Mouse (Mus musculus): ENCODE data around the gene Ppp1r26. TPM values are rescaled to one million over a fixed set of nuclear protein-coding genes. Genes with fewer than 3 reads are reported as not detected.

The Ppp1r26 gene
- 12.5 and 15.5 TPM in 2 replicates for polyA plus RNA-seq (2014; fragmentation: Nextera tagmentation; extraction: Ambion mirVana)

DNA sequence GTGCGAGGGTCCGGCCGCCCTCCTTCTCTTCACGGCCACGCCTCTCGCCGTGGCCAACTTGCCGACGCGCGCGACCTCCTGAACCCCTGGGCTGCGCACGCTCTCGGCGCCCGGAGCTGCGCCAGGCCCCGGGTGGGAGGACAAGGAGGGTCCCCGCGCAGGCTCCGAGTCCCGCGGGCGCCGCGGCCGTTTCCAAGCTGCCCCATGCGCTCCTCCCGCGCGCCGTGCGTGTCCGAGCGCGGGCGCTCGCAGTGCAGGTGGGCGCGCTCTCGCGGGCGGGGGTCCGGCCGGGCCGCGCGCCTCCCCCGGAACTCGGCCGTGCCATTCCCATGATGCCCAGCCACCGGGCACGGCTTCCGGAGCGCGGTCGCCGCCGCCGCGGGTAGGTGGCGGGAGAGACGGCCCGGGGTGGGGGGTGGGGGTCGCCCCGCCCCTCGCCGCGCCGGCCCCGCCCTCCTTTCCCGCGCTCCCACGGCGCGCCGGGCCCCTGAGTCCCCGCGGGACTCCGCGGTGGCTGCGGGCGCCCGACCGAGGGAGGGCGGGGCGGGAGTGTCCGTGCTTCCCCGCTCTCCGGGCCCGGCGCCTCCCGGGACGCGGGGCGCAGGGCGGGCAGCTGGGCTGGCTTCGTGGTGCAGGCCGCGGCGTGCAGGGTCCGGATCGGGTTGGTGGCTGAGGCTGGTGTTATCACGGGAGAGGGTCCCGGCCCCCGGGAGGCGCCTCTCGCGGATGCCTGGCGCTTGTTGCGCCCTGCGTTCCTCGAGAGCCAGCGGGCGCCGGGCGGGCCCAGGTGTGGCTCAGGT is at the start of gene Ppp1r26:
Gene Ppp1r26, plus strand, starts transcription at position 286 of the 800 bp plus-strand sequence.
- H3K9me3 ChIP-seq (ENCODE audit: control insufficient read depth, low read length) = no peaks in the 10 kb centered on the region
- H3K4me2 ChIP-seq (ENCODE audit: low read length) = peak within 1 kb of the TSS; percentile 91
- WGBS = under 1% methylated on average over 111 of the region's 118 CpGs
- peak within 1 kb of the TSS; percentile 82 for H3K27ac ChIP-seq (replicated peaks; ENCODE audit: low read depth, low read length)
- peak within 1 kb of the TSS; percentile 80 for H3K4me3 ChIP-seq (replicated peaks; ENCODE audit: low read depth, low read length)
- no peaks in the 10 kb centered on the region for H3K27me3 ChIP-seq (ENCODE audit: control insufficient read depth, insufficient read depth, low read length)
- peak; percentile 83 for DNase-seq
- H3K36me3 ChIP-seq (ENCODE audit: control insufficient read depth, insufficient read depth, low read length) = peaks cover 24% of the 10 kb centered on the region
- H3K9ac ChIP-seq (replicated peaks; ENCODE audit: low read length) = peak within 1 kb of the TSS; percentile 87
- peak; percentile 64 for ATAC-seq (ENCODE audit: low FRiP score, low TSS enrichment)
- peaks cover 13% of the 10 kb centered on the region for H3K4me1 ChIP-seq (ENCODE audit: control insufficient read depth, insufficient read depth, low read length)

DNA sequence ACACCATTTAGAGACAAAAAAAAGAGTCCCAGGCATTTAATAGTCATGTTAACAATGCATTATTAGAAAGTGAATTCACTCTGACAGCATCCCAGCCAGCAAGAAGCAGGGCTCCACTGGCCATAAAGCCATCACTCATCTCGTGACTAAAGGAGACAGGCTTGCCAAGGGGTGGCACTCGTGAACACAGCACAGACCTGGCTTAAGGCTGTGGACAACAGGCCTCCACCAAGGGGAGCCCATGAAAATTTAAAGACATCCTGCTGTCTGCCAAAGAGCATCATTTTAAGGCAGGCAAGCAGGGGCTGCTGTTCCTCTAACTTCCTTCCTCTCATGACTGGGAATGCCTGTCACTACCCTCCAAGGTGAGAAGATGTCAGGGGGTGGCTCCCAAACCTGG is 49.7 kb upstream of the Ppp1r26 start:
- Histone ChIP-seq H3K36me3 (ENCODE audit: control insufficient read depth, insufficient read depth, low read length) (no peaks in the 10 kb centered on the region), H3K27me3 (ENCODE audit: control insufficient read depth, insufficient read depth, low read length) (no peaks in the 10 kb centered on the region), H3K9ac (replicated peaks; ENCODE audit: low read length) (no peak overlapping the region), H3K4me3 (replicated peaks; ENCODE audit: low read depth, low read length) (no peak overlapping the region), H3K4me1 (ENCODE audit: control insufficient read depth, insufficient read depth, low read length) (0 out of 2 replicates have a peak, but pooled peaks cover 13% of the 10 kb centered on the region), H3K9me3 (ENCODE audit: control insufficient read depth, low read length) (no peaks in the 10 kb centered on the region), H3K27ac (replicated peaks; ENCODE audit: low read depth, low read length) (peak overlapping the region; percentile 60; the same call in 1 of the 2 replicates), H3K4me2 (ENCODE audit: low read length) (no peak overlapping the region)
- 56% methylated on average over 2 of the region's 2 CpGs for WGBS
- ATAC-seq (ENCODE audit: low FRiP score, low TSS enrichment) (no peak), DNase-seq (no peak)

DNA sequence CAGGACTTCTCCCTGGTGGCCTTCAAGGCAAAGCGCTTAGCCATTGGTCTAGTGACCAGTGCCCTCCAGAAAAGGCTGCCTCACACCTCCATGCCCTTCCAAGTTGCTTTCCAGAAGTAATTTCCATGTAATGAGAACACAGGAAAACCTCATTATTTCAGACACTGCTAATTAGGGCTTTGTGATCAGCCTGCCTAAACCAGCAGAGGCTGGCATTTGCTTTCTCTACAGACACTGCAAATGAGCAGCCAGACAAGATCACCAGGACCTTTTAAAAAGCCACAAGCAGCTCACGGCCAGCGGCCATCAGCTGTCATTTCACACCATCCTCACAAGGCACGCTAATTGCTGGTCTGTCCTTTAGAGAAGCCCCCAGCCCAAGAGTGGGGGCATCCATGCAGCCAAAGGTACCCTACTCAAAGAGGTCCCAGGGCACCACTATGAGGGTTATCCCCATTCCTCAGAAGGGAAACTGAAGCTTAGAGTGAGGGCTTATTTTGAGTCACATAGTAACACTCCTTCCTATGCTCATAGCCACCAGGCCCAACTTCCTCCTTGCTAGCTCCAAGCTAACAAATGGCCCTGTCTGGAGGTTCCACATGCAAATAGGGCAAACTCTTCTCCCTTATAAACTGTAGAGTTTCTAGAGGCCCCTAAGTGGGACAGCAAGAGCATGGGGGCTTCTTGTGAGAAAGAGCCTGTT is 49.0 kb upstream of the Ppp1r26 start:
- ATAC-seq (ENCODE audit: low FRiP score, low TSS enrichment) (no peak), DNase-seq (peak; percentile 30)
- Histone ChIP-seq H3K9me3 (ENCODE audit: control insufficient read depth, low read length) (no peaks in the 10 kb centered on the region), H3K4me1 (ENCODE audit: control insufficient read depth, insufficient read depth, low read length) (0 out of 2 replicates have a peak, but pooled peaks cover 14% of the 10 kb centered on the region), H3K27me3 (ENCODE audit: control insufficient read depth, insufficient read depth, low read length) (no peaks in the 10 kb centered on the region), H3K27ac (replicated peaks; ENCODE audit: low read depth, low read length) (peak overlapping the region; percentile 60), H3K4me2 (ENCODE audit: low read length) (no peak overlapping the region), H3K4me3 (replicated peaks; ENCODE audit: low read depth, low read length) (no peak overlapping the region), H3K36me3 (ENCODE audit: control insufficient read depth, insufficient read depth, low read length) (no peaks in the 10 kb centered on the region), H3K9ac (replicated peaks; ENCODE audit: low read length) (no peak overlapping the region)
- 64% methylated on average over 4 of the region's 4 CpGs for WGBS

GRCm38 (mm10) chr2:28401647-28402046 is 45.0 kb upstream of the Ppp1r26 start:
- H3K4me3 ChIP-seq (replicated peaks; ENCODE audit: low read depth, low read length) = no peak overlapping the region
- H3K36me3 ChIP-seq (ENCODE audit: control insufficient read depth, insufficient read depth, low read length) = no peaks in the 10 kb centered on the region
- no peak overlapping the region for H3K4me2 ChIP-seq (ENCODE audit: low read length)
- 72% methylated on average over 11 of the region's 11 CpGs for WGBS
- DNase-seq (no peak), ATAC-seq (ENCODE audit: low FRiP score, low TSS enrichment) (no peak)
- no peak overlapping the region for H3K9ac ChIP-seq (replicated peaks; ENCODE audit: low read length)
- no peaks in the 10 kb centered on the region for H3K27me3 ChIP-seq (ENCODE audit: control insufficient read depth, insufficient read depth, low read length)
- 0 out of 2 replicates have a peak, but pooled peaks cover 8% of the 10 kb centered on the region for H3K4me1 ChIP-seq (ENCODE audit: control insufficient read depth, insufficient read depth, low read length)
- H3K27ac ChIP-seq (replicated peaks; ENCODE audit: low read depth, low read length) = peak overlapping the region; percentile 37; the same call in 1 of the 2 replicates
- no peaks in the 10 kb centered on the region for H3K9me3 ChIP-seq (ENCODE audit: control insufficient read depth, low read length)

GRCm38 (mm10) chr2:28402128-28402527 is 44.5 kb upstream of the Ppp1r26 start:
- 0 out of 2 replicates have a peak, but pooled peaks cover 7% of the 10 kb centered on the region for H3K4me1 ChIP-seq (ENCODE audit: control insufficient read depth, insufficient read depth, low read length)
- DNase-seq (no peak), ATAC-seq (ENCODE audit: low FRiP score, low TSS enrichment) (no peak)
- H3K9me3 ChIP-seq (ENCODE audit: control insufficient read depth, low read length) = no peaks in the 10 kb centered on the region
- H3K4me3 ChIP-seq (replicated peaks; ENCODE audit: low read depth, low read length) = no peak overlapping the region
- H3K9ac ChIP-seq (replicated peaks; ENCODE audit: low read length) = no peak overlapping the region
- H3K36me3 ChIP-seq (ENCODE audit: control insufficient read depth, insufficient read depth, low read length) = no peaks in the 10 kb centered on the region
- peak overlapping the region; percentile 37; the same call in 1 of the 2 replicates for H3K27ac ChIP-seq (replicated peaks; ENCODE audit: low read depth, low read length)
- no peak overlapping the region for H3K4me2 ChIP-seq (ENCODE audit: low read length)
- no peaks in the 10 kb centered on the region for H3K27me3 ChIP-seq (ENCODE audit: control insufficient read depth, insufficient read depth, low read length)

- no peaks in the 10 kb centered on the region for H3K36me3 ChIP-seq (ENCODE audit: control insufficient read depth, insufficient read depth, low read length)
- DNase-seq = no peak
- ATAC-seq (ENCODE audit: low FRiP score, low TSS enrichment) = no peak
These were observed 38.8 kb upstream of the Ppp1r26 start for GRCm38 (mm10) chr2:28407796-28408195.

GRCm38 (mm10) chr2:28409144-28409543 is 37.5 kb upstream of the Ppp1r26 start:
- 86% methylated on average over 4 of the region's 4 CpGs for WGBS

More at GRCm38 (mm10) chr2:28407796-28408195, 38.8 kb upstream of the Ppp1r26 start:
- Histone ChIP-seq H3K4me2 (ENCODE audit: low read length) (no peak overlapping the region), H3K27me3 (ENCODE audit: control insufficient read depth, insufficient read depth, low read length) (no peaks in the 10 kb centered on the region), H3K4me3 (replicated peaks; ENCODE audit: low read depth, low read length) (no peak overlapping the region), H3K4me1 (ENCODE audit: control insufficient read depth, insufficient read depth, low read length) (peaks cover 7% of the 10 kb centered on the region), H3K9ac (replicated peaks; ENCODE audit: low read length) (no peak overlapping the region), H3K27ac (replicated peaks; ENCODE audit: low read depth, low read length) (no peak overlapping the region), H3K9me3 (ENCODE audit: control insufficient read depth, low read length) (no peaks in the 10 kb centered on the region)
- WGBS = 71% methylated on average over 7 of the region's 7 CpGs

GRCm38 (mm10) chr2:28409566-28409965 is 37.0 kb upstream of the Ppp1r26 start:
- no peak overlapping the region for H3K27ac ChIP-seq (replicated peaks; ENCODE audit: low read depth, low read length)
- DNase-seq = peak; percentile 64

More at GRCm38 (mm10) chr2:28409144-28409543, 37.5 kb upstream of the Ppp1r26 start:
- ATAC-seq (ENCODE audit: low FRiP score, low TSS enrichment) = no peak
- no peak overlapping the region for H3K4me2 ChIP-seq (ENCODE audit: low read length)
- no peak for DNase-seq
- no peaks in the 10 kb centered on the region for H3K27me3 ChIP-seq (ENCODE audit: control insufficient read depth, insufficient read depth, low read length)
- H3K4me1 ChIP-seq (ENCODE audit: control insufficient read depth, insufficient read depth, low read length) = peaks cover 7% of the 10 kb centered on the region
- H3K27ac ChIP-seq (replicated peaks; ENCODE audit: low read depth, low read length) = no peak overlapping the region
- H3K36me3 ChIP-seq (ENCODE audit: control insufficient read depth, insufficient read depth, low read length) = no peaks in the 10 kb centered on the region
- H3K9ac ChIP-seq (replicated peaks; ENCODE audit: low read length) = no peak overlapping the region
- H3K4me3 ChIP-seq (replicated peaks; ENCODE audit: low read depth, low read length) = no peak overlapping the region
- H3K9me3 ChIP-seq (ENCODE audit: control insufficient read depth, low read length) = no peaks in the 10 kb centered on the region

More at GRCm38 (mm10) chr2:28409566-28409965, 37.0 kb upstream of the Ppp1r26 start:
- ATAC-seq (ENCODE audit: low FRiP score, low TSS enrichment) = no peak
- Histone ChIP-seq H3K27me3 (ENCODE audit: control insufficient read depth, insufficient read depth, low read length) (no peaks in the 10 kb centered on the region), H3K4me1 (ENCODE audit: control insufficient read depth, insufficient read depth, low read length) (peaks cover 7% of the 10 kb centered on the region), H3K9me3 (ENCODE audit: control insufficient read depth, low read length) (no peaks in the 10 kb centered on the region), H3K36me3 (ENCODE audit: control insufficient read depth, insufficient read depth, low read length) (no peaks in the 10 kb centered on the region), H3K4me2 (ENCODE audit: low read length) (no peak overlapping the region), H3K4me3 (replicated peaks; ENCODE audit: low read depth, low read length) (no peak overlapping the region), H3K9ac (replicated peaks; ENCODE audit: low read length) (no peak overlapping the region)
- WGBS = 47% methylated on average over 3 of the region's 3 CpGs
